Mouse (Mus musculus) heart, adult 9 months (tissue): ENCODE measurements around the gene Nucb1.
A peak's percentile ranks its signal among the peaks of the same experiment; 100 is the strongest.

Experiments used
- DNase-seq, 2 experiments: peaks; one replicate each; pipeline ENCODE4 v3.0.0; 2022; ENCODE audit warnings: low spot score in 2 of 2

Gene Nucb1

GRCm38 (mm10) chr7:45461781-45462180, 48.4 kb downstream of the Nucb1 start:
- no peak for DNase-seq

GRCm38 (mm10) chr7:45461326-45461725, 48.9 kb downstream of the Nucb1 start:
- no peak for DNase-seq

- peak; percentile 73 to 81 for DNase-seq
Measured at GRCm38 (mm10) chr7:45460860-45461314, 49.3 kb downstream of the Nucb1 start.

GRCm38 (mm10) chr7:45460377-45460776, 49.8 kb downstream of the Nucb1 start:
- no peak for DNase-seq

GRCm38 (mm10) chr7:45459564-45460140, 50.6 kb downstream of the Nucb1 start, which contains the start of gene Ftl1:
Gene Ftl1 (minus strand): TSS chr7:45459884.
- DNase-seq, result peak; percentile 99

GRCm38 (mm10) chr7:45458748-45459563, 51.2 kb downstream of the Nucb1 start:
- DNase-seq, result peak; percentile 81 to 86

- DNase-seq, result peak; percentile 52 to 77
Measured at GRCm38 (mm10) chr7:45457204-45458060, 52.8 kb downstream of the Nucb1 start.

GRCm38 (mm10) chr7:45456721-45457203, 53.4 kb downstream of the Nucb1 start:
- DNase-seq, result no peak

GRCm38 (mm10) chr7:45455932-45456696, 54.1 kb downstream of the Nucb1 start:
- no peak for DNase-seq

GRCm38 (mm10) chr7:45454971-45455370, 55.2 kb downstream of the Nucb1 start:
- no peak for DNase-seq

- peak; percentile 74 to 76 for DNase-seq
Measured at GRCm38 (mm10) chr7:45451344-45451982, 58.7 kb downstream of the Nucb1 start.

GRCm38 (mm10) chr7:45449974-45450373, 60.2 kb downstream of the Nucb1 start:
- no peak for DNase-seq

- DNase-seq, result no peak
Measured at GRCm38 (mm10) chr7:45447325-45447990, 62.7 kb downstream of the Nucb1 start.

- no peak for DNase-seq
Measured at GRCm38 (mm10) chr7:45446589-45446988, 63.6 kb downstream of the Nucb1 start.

GRCm38 (mm10) chr7:45443526-45444420, 66.4 kb downstream of the Nucb1 start:
- DNase-seq, result no peak
